Mouse (Mus musculus) bone marrow macrophage, adult 2 months (primary cell): ENCODE measurements at regions not wholly inside any gene's neighbourhood (a gene's known extent, or its start where the extent isn't known, plus 50 kb on each side); places are given as distances from the start of the nearest gene placed in this dataset.

ENCODE experiments used
- CTCF ChIP-seq: IDR thresholded peaks from 2 replicates; pipeline ENCODE4 v1.5.1; 2012; ENCODE audit warnings: low read depth, mild to moderate bottlenecking, low read length, moderate library complexity
- POLR2A ChIP-seq: IDR thresholded peaks from 2 replicates; pipeline ENCODE4 v1.6.1; 2012; ENCODE audit warnings: mild to moderate bottlenecking, low read depth, low read length, borderline replicate concordance

GRCm38 (mm10) chr13:55984772-55985171, 148.8 kb upstream of the Pitx1 start:
- no peak for TF ChIP-seq CTCF
- TF ChIP-seq POLR2A, result no peak
